Mouse (Mus musculus) urinary bladder, postnatal 14 days (tissue): ENCODE measurements at regions not wholly inside any gene's neighbourhood (a gene's known extent, or its start where the extent isn't known, plus 50 kb on each side); places are given as distances from the start of the nearest gene placed in this dataset.

Source experiments
- DNase-seq: peaks from one replicate; pipeline ENCODE4 v3.0.0; 2021; ENCODE audit warnings: low spot score

GRCm38 (mm10) chr1:73538420-73538871 lies 522.7 kb upstream of the Tnp1 start:
- DNase-seq: peak; percentile 70

DNA sequence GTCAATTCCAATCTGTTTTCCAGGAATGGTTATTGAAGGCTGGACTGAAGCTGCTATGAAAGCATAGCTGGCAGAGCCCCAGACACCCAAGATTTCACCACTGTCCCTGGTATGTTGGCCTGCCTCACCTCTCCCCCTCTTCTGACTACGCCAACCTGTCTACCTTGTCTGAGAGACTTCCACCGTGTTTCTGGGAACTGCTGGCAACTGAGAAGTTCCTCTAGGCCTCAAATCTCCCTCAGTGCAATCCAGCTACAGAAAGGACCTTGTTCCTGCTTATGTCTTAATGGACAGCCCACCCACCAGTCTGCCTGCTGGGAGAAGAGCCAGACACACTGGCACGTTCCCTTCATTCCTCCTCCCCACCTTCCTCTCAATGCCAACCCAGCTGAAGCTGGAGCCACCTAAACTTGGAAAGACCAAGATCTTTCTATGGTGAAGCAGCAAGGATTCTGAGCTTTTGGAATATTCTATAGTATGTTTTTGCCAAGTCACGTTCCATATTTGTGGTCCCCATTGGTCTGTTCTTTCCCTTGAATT lies 520.1 kb upstream of the Tnp1 start:
- DNase-seq: no peak

- no peak for DNase-seq
Observed at GRCm38 (mm10) chr1:73533526-73533925, 517.8 kb upstream of the Tnp1 start.

DNA sequence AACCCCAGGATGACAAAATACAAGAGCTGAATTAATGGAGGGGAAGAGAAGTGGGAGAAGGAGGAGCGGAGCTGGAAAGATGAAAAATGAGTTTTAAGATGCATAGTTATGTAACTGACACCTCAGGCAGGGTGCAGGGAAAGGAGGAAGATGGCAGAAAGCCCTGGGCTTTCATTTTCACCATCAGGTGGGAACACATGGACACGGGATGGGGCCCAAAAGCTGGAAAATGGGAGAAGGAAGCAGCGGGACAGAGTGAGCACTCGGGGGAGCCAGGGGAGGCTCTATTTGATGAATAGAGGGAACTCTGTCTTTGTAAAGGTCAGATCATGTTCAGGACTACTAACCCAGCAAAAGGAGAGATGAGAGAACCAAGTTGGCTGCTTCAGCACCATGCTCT lies 516.6 kb upstream of the Tnp1 start:
- no peak for DNase-seq

DNA sequence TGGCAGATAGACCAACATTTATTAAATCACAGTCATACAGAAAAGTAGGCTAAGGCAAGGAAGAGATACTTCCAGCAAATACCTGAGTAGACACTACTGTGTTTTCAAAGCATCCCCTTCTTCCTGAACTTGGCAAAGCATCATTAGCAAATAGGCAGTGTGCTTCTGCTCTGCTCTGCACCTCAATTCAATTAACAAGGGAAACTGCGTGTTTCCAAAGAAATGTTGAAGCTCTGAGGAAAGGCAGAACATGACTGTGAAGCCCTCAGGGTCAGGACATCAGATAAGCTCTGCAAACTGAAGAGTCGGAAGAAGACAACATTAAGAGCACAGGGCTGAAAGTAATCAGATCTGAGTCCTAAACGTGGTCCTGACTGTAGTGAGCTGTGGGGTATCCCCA lies 516.1 kb upstream of the Tnp1 start:
- DNase-seq: no peak

- DNase-seq: no peak
Observed at GRCm38 (mm10) chr1:73530326-73530725, 514.6 kb upstream of the Tnp1 start.

- no peak for DNase-seq
Observed at GRCm38 (mm10) chr1:73528623-73529022, 512.9 kb upstream of the Tnp1 start.

DNA sequence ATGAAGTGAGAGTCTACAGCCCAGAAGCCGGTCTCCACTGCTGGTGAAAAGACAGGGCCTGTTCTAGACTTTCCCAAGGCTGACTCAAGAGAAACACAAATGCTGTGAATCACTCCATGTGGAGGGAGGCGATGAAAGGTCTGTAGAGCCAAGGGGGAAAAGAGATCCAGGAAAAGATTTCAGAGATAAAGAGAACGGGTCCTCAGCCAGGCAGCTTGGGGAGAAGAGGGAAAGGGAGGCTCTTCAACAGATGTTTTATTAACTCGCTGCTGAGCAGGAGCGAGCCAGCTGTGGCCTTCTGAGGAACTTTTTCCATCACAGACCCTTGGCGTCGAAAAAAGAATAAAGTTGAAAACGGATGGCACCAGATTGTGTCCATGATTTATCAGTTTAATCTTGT lies 500.7 kb upstream of the Tnp1 start:
- DNase-seq: peak; percentile 19

- DNase-seq: peak; percentile 25
Observed at GRCm38 (mm10) chr1:73515781-73516180, 500.1 kb upstream of the Tnp1 start.

DNA sequence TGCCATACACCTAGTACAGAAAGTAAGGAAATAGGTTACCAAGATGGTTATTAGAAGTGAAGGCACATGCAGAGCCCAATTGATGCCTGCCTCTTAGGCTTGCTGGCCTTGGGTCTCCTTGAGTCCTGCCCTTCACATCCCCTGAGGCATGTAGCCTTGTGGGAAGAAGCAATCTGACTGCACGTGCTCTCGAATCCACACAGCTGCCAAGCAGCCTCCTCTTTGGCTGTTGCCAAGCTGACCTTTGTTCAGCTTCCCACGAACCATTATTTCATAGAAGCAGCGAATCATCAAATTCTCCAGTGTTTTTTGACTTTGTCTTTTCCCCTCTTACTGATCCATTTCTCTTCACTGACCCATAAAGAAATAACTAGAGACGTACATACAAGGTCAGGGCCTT lies 498.1 kb upstream of the Tnp1 start:
- DNase-seq: no peak

DNA sequence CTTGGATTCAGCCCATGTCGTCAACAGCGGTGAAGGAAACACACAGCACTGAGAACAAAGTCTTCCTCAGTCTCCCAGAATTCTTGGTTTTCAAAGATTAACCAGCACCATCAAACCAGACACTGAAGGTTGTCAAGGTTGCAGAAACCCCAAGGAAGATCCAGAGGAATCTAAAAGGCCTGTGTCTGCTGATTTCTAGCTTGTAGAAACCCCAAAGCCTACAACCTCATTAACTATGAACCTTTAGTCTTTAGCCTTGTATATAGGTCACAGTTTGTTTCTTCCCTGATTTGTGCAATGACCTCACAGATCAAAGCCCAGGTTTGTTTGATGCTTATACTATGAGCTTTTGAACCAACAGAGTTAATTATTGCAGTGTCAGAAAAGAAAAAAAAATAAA lies 497.1 kb upstream of the Tnp1 start:
- no peak for DNase-seq

GRCm38 (mm10) chr1:73507071-73507754 lies 491.5 kb upstream of the Tnp1 start:
- DNase-seq: peak; percentile 59

GRCm38 (mm10) chr1:73503611-73504010 lies 487.9 kb upstream of the Tnp1 start:
- no peak for DNase-seq

DNA sequence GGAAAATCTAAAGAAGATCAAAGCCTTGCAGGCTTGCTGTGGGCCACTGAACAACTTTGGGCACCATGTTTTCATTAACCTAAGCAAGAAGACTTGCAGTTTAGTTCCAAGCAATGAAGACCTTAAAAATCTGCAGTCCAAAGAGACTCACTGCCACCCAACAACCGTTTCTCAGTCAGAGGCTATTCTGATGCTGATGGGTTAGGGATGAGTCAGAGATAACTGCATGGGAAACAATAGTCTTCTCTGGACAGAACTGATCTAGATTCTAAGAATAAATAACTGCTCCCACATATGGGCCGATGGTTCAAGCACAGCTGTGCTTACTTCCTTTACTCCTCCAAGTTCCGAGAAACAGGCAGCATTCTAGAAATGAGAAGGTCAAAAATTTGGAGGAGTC lies 485.0 kb upstream of the Tnp1 start:
- DNase-seq: no peak

DNA sequence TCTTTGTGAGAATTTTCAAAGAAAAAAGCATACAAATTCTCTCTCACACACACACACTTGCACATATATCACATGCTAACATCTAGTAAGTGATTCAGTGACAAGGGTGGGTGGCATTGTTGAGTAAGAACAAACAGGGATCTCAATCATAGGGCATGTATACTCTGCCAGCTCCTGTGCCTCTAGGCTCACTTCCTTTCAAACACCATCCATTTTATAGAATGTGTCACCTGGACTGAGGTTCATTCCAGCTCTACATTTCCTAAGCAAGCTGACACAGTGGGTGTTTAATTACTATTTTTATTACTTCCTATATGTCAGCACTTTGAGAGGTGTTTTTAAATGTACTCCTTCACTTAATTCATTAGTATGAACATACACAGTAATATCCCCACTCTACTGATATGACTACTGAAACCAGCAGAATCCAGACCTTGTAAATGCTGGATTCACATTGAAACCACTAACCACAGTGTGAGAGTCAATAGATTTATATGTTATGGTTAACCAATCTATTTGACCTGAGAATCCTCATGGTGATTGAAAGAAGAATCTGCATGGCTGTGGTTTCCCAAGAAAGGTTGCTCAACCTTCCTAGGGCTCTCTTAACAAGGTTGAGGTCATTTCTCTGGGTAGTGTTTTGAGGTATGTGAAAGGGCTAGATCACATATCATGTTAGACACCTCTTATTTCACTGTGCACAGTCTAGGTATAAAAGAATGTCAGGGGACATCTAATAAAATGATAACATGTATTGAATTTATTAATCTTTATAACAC lies 480.5 kb upstream of the Tnp1 start:
- DNase-seq: no peak

DNA sequence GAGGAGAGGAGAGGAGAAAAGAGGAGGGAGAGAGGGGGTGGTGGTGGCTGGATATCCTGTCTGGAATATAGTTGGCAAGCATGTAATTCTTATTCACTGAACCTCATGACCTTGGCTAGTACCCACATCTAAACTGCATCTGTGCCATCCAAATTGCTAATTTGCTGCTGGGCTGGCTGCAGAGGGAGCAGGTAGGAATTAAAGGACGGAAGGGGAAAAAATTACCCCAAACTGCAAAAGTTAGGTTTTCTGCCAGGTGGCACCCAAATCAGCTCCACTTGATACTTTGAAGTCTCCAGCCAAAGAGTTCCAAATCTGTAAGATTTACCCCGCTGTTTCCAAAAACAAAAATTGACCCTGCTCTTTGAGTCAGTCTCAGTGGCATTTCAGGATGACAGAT lies 466.2 kb upstream of the Tnp1 start:
- DNase-seq: no peak

DNA sequence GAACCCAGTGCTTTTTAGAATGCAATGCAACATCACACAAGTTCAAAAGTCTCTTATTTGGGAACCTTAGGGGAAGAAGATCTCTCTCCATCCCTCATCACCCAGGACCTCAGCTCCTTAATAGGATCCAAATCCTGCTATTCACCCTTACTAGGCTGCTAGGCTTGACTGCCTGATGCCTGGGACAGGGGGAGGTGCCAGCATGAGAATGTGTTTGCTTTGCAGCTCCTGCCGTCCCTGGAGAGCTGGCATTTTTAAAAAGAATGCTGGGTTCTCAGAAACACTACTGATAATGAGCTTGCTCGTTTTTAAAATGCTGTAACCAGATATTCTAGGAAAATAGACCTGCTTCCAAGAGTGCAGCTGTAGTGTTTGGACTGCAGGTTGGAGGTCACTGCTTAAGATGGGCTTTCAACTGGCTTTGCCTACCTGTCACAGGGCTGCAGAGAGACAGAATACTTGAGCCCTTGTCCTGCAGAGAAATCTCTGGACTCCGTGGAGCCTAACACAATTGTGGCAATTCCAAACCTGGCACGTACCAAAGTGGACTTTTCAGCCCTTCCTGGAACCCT lies 463.7 kb upstream of the Tnp1 start:
- no peak for DNase-seq

DNA sequence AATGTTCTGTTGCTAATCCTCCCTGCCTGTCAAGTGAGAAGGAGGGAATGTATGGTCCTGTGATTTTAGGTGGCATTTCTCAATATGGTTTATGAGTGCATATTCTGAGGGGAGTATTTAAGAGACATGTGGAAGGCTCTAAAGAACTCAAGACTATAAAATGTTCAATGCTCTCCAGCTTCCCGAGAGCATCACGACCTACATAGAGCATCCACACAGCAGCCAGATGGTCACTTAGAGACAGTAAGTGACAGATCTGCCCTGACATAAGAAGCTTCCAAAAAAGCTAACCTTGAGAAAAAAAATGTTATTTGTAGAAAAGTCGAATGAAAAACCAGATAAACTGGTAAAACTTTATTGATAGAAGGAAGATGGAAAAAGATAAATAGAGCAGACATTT lies 444.9 kb upstream of the Tnp1 start:
- no peak for DNase-seq

DNA sequence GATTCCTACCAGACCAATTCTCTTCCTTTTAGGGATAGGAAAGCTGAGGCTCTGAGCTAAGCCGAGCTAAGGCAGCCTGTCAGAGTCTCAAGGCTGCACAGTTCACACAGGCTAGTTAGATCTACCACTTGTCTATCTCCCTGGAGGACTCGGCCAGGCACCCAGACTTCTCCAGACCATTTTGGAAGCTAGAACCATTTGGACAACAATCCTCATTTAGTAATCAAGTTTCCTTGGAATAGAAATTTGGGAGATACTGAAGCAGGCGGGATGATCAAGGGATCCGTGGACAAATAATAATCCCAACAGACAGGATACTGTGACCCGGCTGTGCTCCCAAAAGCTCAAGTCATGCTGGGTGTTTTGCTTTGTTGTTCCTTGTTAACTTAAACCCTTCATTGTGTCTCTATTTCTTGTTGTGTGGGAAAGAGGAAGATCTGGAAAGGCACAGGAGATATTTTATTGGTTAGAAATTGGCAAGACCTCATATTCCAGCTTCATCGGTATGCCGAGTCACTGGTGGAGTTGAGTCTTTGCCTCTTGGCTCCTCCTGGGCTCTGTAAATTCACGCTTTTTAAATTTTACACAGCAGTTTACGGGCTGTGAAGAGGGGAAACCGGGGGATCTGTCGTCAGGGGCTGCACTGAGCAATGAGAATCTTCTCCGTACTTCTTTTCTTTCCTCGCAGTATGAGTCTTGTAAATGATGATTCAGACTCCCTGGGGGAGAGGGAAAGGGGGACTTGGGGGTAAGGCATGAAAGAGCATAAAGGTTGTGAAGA lies 444.2 kb upstream of the Tnp1 start:
- no peak for DNase-seq

GRCm38 (mm10) chr1:73457261-73457660 lies 441.6 kb upstream of the Tnp1 start:
- no peak for DNase-seq

DNA sequence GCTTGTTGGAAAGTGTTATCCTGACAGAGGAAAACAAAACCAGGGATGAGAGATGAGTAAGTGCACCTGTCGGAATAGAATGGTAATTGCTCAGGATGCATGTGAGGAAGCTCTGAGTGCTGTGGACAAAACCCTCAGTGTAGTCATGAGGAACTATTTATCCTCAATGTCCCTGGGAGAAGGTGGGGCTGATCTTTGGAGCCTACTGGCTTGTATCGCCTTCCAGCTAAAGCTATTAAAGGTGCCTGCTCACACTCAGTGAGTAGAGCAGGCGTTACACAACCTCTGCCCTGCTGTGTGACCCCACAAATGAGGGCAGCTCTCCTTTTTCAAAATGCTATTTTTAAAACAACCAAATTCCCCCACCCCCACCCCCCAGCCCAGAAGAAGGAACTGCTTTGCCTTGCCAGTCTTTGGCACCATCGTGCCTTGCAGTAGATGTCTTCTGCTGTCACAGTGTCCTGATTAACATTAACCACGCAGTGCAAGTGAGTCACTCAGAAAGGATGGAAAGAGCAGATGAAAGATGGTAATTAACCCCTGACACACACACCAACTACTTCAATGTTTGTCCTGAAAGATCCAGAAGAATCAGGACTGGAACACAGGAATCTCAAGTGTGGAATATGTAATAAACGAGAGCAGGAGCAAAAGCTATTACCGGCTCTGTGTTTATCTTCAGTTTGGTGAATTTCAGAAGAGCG lies 440.8 kb upstream of the Tnp1 start:
- DNase-seq: no peak
